Mouse (Mus musculus): ENCODE measurements around the gene Slc39a7. TPM values are rescaled to one million over a fixed set of nuclear protein-coding genes. Genes with fewer than 3 reads are reported as not detected.
"Not testable (repeated sequence)": the region's sequence is repeated elsewhere in the genome, so short reads cannot be mapped to it uniquely, and the experiment has no call there.

Slc39a7 gene
- polyA plus RNA-seq, 1 experiment from 2014 or later, result 176 TPM

- Histone ChIP-seq H3K9ac (no peak overlapping the region), H3K27ac (replicated peaks) (no peak overlapping the region), H3K4me2 (no peak overlapping the region), H3K4me3 (no peak overlapping the region), H3K9me3 (no peaks in the 10 kb centered on the region), H3K4me1 (replicated peaks) (peaks cover 13% of the 10 kb centered on the region), H3K27me3 (peaks cover 15% of the 10 kb centered on the region), H3K36me3 (no peaks in the 10 kb centered on the region)
- ATAC-seq (ENCODE audit: low FRiP score, low read depth), result no peak
- 70% methylated on average over 3 of the region's 3 CpGs for WGBS
Observed at GRCm38 (mm10) chr17:33995651-33996050, 35.8 kb downstream of the Slc39a7 start.

GRCm38 (mm10) chr17:33994959-33995358, 36.5 kb downstream of the Slc39a7 start:
- no peak for ATAC-seq (ENCODE audit: low FRiP score, low read depth)
- H3K4me1 ChIP-seq (replicated peaks), result peaks cover 9% of the 10 kb centered on the region
- 88% methylated on average over 8 of the region's 8 CpGs for WGBS
- no peak overlapping the region for H3K27ac ChIP-seq (replicated peaks)
- no peak overlapping the region for H3K9ac ChIP-seq
- H3K4me3 ChIP-seq, result no peak overlapping the region
- no peaks in the 10 kb centered on the region for H3K9me3 ChIP-seq
- no peaks in the 10 kb centered on the region for H3K36me3 ChIP-seq
- H3K4me2 ChIP-seq, result no peak overlapping the region
- peaks cover 11% of the 10 kb centered on the region; the same call in 1 of the 2 replicates for H3K27me3 ChIP-seq

DNA sequence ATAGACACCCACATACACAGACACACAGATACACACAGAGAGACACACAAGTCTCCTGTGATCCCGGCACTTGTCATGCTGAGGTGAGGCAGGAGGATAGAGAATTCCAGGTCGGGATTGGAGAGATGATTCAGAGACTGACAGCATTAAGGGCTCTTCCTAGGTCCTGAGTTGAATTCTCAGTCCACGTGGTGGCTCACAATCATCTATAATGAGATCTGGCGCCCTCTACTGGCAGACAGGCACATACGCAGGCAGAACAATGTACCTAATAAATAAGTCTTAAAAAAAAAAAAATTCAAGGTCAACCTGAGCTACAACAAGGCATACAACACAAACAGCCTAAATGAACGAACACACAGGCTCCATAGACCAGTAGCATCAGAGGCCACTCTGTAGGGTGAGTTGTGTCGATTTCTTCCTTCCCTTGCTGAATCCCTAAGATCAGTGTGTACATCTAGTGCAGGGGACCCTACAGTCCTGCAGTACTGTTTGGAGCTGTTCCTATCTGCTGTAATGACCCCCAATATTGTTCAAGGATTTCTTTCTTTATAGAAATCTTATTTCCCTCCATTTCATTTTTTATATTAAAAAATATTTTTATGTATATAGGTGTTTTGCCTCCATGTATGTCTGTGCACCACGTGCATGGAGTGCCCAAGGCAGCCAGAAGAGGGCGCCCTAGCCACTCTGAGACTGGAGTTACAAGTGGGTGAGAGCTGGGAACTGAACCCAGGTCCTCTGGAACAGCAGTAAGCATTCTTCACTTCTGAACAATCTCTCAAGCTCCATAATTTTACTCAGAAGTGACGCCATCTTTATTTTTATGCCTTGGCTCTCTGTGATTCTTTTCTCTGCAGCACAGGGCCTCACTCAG, 39.5 kb downstream of the Slc39a7 start:
- Histone ChIP-seq H3K27me3 (no peaks in the 10 kb centered on the region), H3K4me2 (0 out of 2 replicates have a peak overlapping the region, but pooled peaks have one; percentile 9), H3K36me3 (no peaks in the 10 kb centered on the region), H3K4me1 (replicated peaks) (no peaks in the 10 kb centered on the region), H3K9me3 (no peaks in the 10 kb centered on the region), H3K4me3 (no peak overlapping the region), H3K27ac (replicated peaks) (no peak overlapping the region), H3K9ac (0 out of 2 replicates have a peak overlapping the region, but pooled peaks have one; percentile 6)
- peak; percentile 48; the same call in 1 of the 2 replicates for ATAC-seq (ENCODE audit: low FRiP score, low read depth)
- WGBS, result 30% methylated on average over 10 of the region's 10 CpGs

GRCm38 (mm10) chr17:33982136-33982535, 49.3 kb downstream of the Slc39a7 start:
- Histone ChIP-seq H3K4me2 (peak overlapping the region; percentile 70), H3K4me3 (peak overlapping the region; percentile 66), H3K4me1 (replicated peaks) (peaks cover 27% of the 10 kb centered on the region), H3K9ac (peak overlapping the region; percentile 68; the same call in 1 of the 2 replicates), H3K27ac (replicated peaks) (peak overlapping the region; percentile 93), H3K27me3 (peaks cover 28% of the 10 kb centered on the region)
- not testable (repeated sequence) for H3K9me3 ChIP-seq; H3K36me3 ChIP-seq; ATAC-seq (ENCODE audit: low FRiP score, low read depth)
- WGBS, result 9% methylated on average over 8 of the region's 8 CpGs

GRCm38 (mm10) chr17:33981192-33981909, 50.1 kb downstream of the Slc39a7 start:
- ATAC-seq (ENCODE audit: low FRiP score, low read depth), result peak; percentile 96
- Histone ChIP-seq H3K9ac (peak overlapping the region; percentile 68), H3K4me1 (replicated peaks) (peaks cover 27% of the 10 kb centered on the region), H3K4me3 (peak overlapping the region; percentile 66), H3K4me2 (peak overlapping the region; percentile 70), H3K27me3 (peaks cover 36% of the 10 kb centered on the region), H3K27ac (replicated peaks) (peak overlapping the region; percentile 93)
- WGBS, result 1% methylated on average over 27 of the region's 27 CpGs
- not testable (repeated sequence) for H3K9me3 ChIP-seq, H3K36me3 ChIP-seq

DNA sequence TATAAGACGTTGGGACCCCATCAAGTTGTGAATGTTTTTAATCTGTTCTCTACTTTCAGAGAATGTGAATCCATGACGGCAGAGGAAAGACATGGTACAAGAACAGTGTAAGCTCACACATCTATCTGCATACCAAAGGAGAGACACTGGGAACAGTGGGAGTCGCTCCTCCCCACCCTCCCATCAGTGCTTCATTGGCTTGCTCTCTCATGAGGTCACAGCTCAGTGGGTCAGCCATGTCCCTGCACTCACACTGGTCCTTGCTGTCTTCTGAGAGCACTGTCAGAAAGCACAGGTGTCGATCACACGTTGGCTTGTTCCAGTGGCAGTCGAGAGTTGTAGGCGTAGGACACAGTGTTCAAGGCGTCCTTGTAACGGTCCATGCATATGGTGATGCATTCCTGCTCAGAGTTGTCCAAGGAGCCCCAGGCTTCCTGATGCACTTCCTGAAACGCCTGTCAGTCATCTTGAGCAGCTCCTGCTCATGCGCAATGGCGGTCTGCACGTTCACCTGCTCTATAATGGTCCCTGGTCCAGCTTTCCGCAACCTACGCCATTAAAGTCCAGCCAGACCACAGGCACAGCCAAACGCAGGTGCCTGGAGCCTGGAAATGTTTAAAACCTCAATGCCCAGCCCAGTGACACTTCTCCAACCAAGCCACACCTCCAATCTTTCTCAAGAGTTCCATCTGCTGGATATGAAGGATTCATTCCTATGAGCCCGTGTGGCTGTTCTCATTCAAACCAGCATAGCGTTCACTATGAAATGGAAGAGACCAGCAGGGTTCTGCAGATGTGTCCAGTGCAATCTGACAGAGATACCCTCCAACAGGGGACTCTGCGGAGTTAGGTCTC, 51.1 kb downstream of the Slc39a7 start:
- Histone ChIP-seq H3K4me1 (replicated peaks) (peaks cover 27% of the 10 kb centered on the region), H3K4me3 (0 out of 2 replicates have a peak overlapping the region, but pooled peaks have one; percentile 66), H3K9ac (0 out of 2 replicates have a peak overlapping the region, but pooled peaks have one; percentile 18), H3K27me3 (peaks cover 45% of the 10 kb centered on the region), H3K36me3 (no peaks in the 10 kb centered on the region), H3K9me3 (no peaks in the 10 kb centered on the region), H3K27ac (replicated peaks) (peak overlapping the region; percentile 93), H3K4me2 (peak overlapping the region; percentile 70)
- ATAC-seq (ENCODE audit: low FRiP score, low read depth), result peak; percentile 11; the same call in 1 of the 2 replicates
- 80% methylated on average over 19 of the region's 19 CpGs for WGBS

DNA sequence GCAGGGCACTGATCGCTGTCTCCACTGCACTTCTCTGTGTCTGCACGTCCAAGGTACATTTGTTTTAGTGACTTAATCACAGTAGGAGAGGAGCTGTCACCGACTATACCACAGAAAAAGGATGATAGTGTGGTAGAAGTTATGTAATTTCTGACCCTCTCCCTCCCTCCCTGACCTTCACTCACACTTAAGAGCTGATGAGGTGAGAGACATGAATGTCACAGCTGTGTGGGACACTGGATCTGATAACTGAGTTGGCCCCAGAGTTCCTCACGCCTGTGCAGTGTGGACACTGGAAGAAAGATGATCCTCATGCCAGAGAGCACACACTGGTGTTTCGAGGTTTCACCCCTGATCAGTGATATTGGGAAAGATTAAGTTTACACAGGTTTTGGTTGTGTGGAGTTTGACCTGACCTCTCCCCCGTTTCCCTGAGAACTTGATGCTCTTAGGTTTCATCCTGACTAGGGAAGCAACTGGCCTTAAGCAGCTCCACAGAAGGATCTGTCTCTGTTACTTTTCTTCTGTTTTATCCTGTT, 51.9 kb downstream of the Slc39a7 start:
- Histone ChIP-seq H3K4me1 (replicated peaks) (peaks cover 27% of the 10 kb centered on the region), H3K4me3 (no peak overlapping the region), H3K9me3 (no peaks in the 10 kb centered on the region), H3K27me3 (peaks cover 46% of the 10 kb centered on the region), H3K27ac (replicated peaks) (no peak overlapping the region), H3K36me3 (no peaks in the 10 kb centered on the region), H3K9ac (no peak overlapping the region), H3K4me2 (no peak overlapping the region)
- ATAC-seq (ENCODE audit: low FRiP score, low read depth), result no peak
- 77% methylated on average over 6 of the region's 6 CpGs for WGBS

DNA sequence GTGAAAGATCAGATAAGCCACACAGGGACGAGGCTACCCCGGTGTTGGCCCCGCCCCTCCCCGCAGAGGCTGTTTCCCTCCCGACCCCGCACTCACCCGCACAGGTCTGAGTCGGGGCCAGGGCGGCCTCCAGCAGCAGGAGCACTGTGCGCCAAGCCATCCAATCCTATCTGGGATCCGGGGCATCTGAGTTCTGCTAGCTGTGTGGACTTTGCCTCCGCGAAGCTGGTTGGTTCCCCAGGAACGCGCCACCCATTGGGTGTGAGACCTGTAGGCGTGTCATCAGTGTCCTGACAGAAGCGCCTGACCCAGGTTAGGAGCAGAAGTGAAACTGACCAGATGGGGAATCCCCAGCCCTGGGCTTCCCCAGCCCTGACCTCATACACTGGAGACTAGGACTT, 52.9 kb downstream of the Slc39a7 start:
- Histone ChIP-seq H3K4me1 (replicated peaks) (peaks cover 27% of the 10 kb centered on the region), H3K4me2 (peak overlapping the region; percentile 62), H3K9me3 (no peaks in the 10 kb centered on the region), H3K9ac (peak overlapping the region; percentile 44; the same call in 1 of the 2 replicates), H3K27me3 (peaks cover 48% of the 10 kb centered on the region), H3K27ac (replicated peaks) (no peak overlapping the region), H3K36me3 (no peaks in the 10 kb centered on the region), H3K4me3 (peak overlapping the region; percentile 39)
- no peak for ATAC-seq (ENCODE audit: low FRiP score, low read depth)
- WGBS, result 0% methylated on average over 17 of the region's 17 CpGs

MicroRNA genes within 50 kb of the gene (microRNA counts, 519-probe panel; counts per million panel counts)
- 3,768 counts per million, percentile 80 among the panel's probes with 10 or more counts for microRNA mmu-miR-219

Small RNA genes within 50 kb of the gene (microRNA-seq; reads per million reads assigned to microRNA genes)
- gene Mir219a-1 (not detected), gene Mir219c (not detected)

Other genes starting within 250 kb of the Slc39a7 start
- gene Angptl4, start 249.9 kb downstream of the Slc39a7 start, polyA plus RNA-seq (2015; fragmentation: Nextera tagmentation; extraction: Ambion mirVana), result 23.2 and 23.9 TPM in 2 replicates
- gene Kank3, start 221.2 kb downstream of the Slc39a7 start, polyA plus RNA-seq (2015; fragmentation: Nextera tagmentation; extraction: Ambion mirVana), result 50.4 and 57.1 TPM in 2 replicates
- gene Rps28, start 207.1 kb downstream of the Slc39a7 start, polyA plus RNA-seq (2015; fragmentation: Nextera tagmentation; extraction: Ambion mirVana), result 474 and 594 TPM in 2 replicates
- 496 and 540 TPM in 2 replicates for gene Ndufa7, start 207.1 kb downstream of the Slc39a7 start, polyA plus RNA-seq (2015; fragmentation: Nextera tagmentation; extraction: Ambion mirVana)
- 54.7 and 55.3 TPM in 2 replicates for gene Cd320, start 188.6 kb downstream of the Slc39a7 start, polyA plus RNA-seq (2015; fragmentation: Nextera tagmentation; extraction: Ambion mirVana)
- gene Gm7029, start 157.8 kb downstream of the Slc39a7 start, polyA plus RNA-seq (2015; fragmentation: Nextera tagmentation; extraction: Ambion mirVana), result not detected in 2 replicates
- gene Kifc1, start 141.0 kb downstream of the Slc39a7 start, polyA plus RNA-seq (2015; fragmentation: Nextera tagmentation; extraction: Ambion mirVana), result 2.2 and 2.7 TPM in 2 replicates
- 0.26 TPM in 1 of 2 replicates, not detected in the other for gene Platr17, start 126.5 kb downstream of the Slc39a7 start, polyA plus RNA-seq (2015; fragmentation: Nextera tagmentation; extraction: Ambion mirVana)
- gene Daxx, start 122.3 kb downstream of the Slc39a7 start, polyA plus RNA-seq (2015; fragmentation: Nextera tagmentation; extraction: Ambion mirVana), result 50.3 and 55.9 TPM in 2 replicates
- 30.5 and 33.2 TPM in 2 replicates for gene Tapbp, start 115.8 kb downstream of the Slc39a7 start, polyA plus RNA-seq (2015; fragmentation: Nextera tagmentation; extraction: Ambion mirVana)
- 17.1 TPM in 2 replicates for gene Zbtb22, start 115.8 kb downstream of the Slc39a7 start, polyA plus RNA-seq (2015; fragmentation: Nextera tagmentation; extraction: Ambion mirVana)
- gene Rgl2, start 102.1 kb downstream of the Slc39a7 start, polyA plus RNA-seq (2015; fragmentation: Nextera tagmentation; extraction: Ambion mirVana), result 55.1 and 60.1 TPM in 2 replicates
- gene Pfdn6, start 91.3 kb downstream of the Slc39a7 start, polyA plus RNA-seq (2015; fragmentation: Nextera tagmentation; extraction: Ambion mirVana), result 172 and 185 TPM in 2 replicates
- gene Wdr46, start 91.0 kb downstream of the Slc39a7 start, polyA plus RNA-seq (2015; fragmentation: Nextera tagmentation; extraction: Ambion mirVana), result 24.3 and 26.5 TPM in 2 replicates
- gene B3galt4, start 80.2 kb downstream of the Slc39a7 start, polyA plus RNA-seq (2015; fragmentation: Nextera tagmentation; extraction: Ambion mirVana), result 12.8 and 14.1 TPM in 2 replicates
- 74.8 and 76.6 TPM in 2 replicates for gene Vps52, start 75.9 kb downstream of the Slc39a7 start, polyA plus RNA-seq (2015; fragmentation: Nextera tagmentation; extraction: Ambion mirVana)
- 701 and 784 TPM in 2 replicates for gene Rps18, start 75.7 kb downstream of the Slc39a7 start, polyA plus RNA-seq (2015; fragmentation: Nextera tagmentation; extraction: Ambion mirVana)
- 19.5 and 25.2 TPM in 2 replicates for gene H2-K1, start 31.3 kb downstream of the Slc39a7 start, polyA plus RNA-seq (2015; fragmentation: Nextera tagmentation; extraction: Ambion mirVana)
- 22.1 and 24.9 TPM in 2 replicates for gene Ring1, start 7.0 kb downstream of the Slc39a7 start, polyA plus RNA-seq (2015; fragmentation: Nextera tagmentation; extraction: Ambion mirVana)
- 64.8 and 71.9 TPM in 2 replicates for gene H2-Ke6, start 3.6 kb downstream of the Slc39a7 start, polyA plus RNA-seq (2015; fragmentation: Nextera tagmentation; extraction: Ambion mirVana)
- gene Rxrb, start 130 bp upstream of the Slc39a7 start, polyA plus RNA-seq (2015; fragmentation: Nextera tagmentation; extraction: Ambion mirVana), result 57.8 and 61.1 TPM in 2 replicates
- 4.5 and 5.4 TPM in 2 replicates for gene Col11a2, start 7.8 kb upstream of the Slc39a7 start, polyA plus RNA-seq (2015; fragmentation: Nextera tagmentation; extraction: Ambion mirVana)
- 0.14 TPM in 1 of 2 replicates, not detected in the other for gene H2-Oa, start 60.7 kb upstream of the Slc39a7 start, polyA plus RNA-seq (2015; fragmentation: Nextera tagmentation; extraction: Ambion mirVana)
- 19.4 and 19.8 TPM in 2 replicates for gene H2-DMa, start 87.9 kb upstream of the Slc39a7 start, polyA plus RNA-seq (2015; fragmentation: Nextera tagmentation; extraction: Ambion mirVana)
- gene Brd2, start 91.0 kb upstream of the Slc39a7 start, polyA plus RNA-seq (2015; fragmentation: Nextera tagmentation; extraction: Ambion mirVana), result 122 and 144 TPM in 2 replicates
- gene H2-DMb2, start 111.6 kb upstream of the Slc39a7 start, polyA plus RNA-seq (2015; fragmentation: Nextera tagmentation; extraction: Ambion mirVana), result 0.20 and 0.38 TPM in 2 replicates
- gene H2-DMb1, start 121.4 kb upstream of the Slc39a7 start, polyA plus RNA-seq (2015; fragmentation: Nextera tagmentation; extraction: Ambion mirVana), result 0.79 and 1.1 TPM in 2 replicates
- gene Tap1, start 155.9 kb upstream of the Slc39a7 start, polyA plus RNA-seq (2015; fragmentation: Nextera tagmentation; extraction: Ambion mirVana), result 3.0 and 3.7 TPM in 2 replicates
- gene Psmb9, start 156.1 kb upstream of the Slc39a7 start, polyA plus RNA-seq (2015; fragmentation: Nextera tagmentation; extraction: Ambion mirVana), result 1.4 and 2.4 TPM in 2 replicates
- 3.3 and 5.7 TPM in 2 replicates for gene Psmb8, start 166.0 kb upstream of the Slc39a7 start, polyA plus RNA-seq (2015; fragmentation: Nextera tagmentation; extraction: Ambion mirVana)
- 2.2 and 2.3 TPM in 2 replicates for gene Tap2, start 171.8 kb upstream of the Slc39a7 start, polyA plus RNA-seq (2015; fragmentation: Nextera tagmentation; extraction: Ambion mirVana)
- gene H2-Ob, start 207.2 kb upstream of the Slc39a7 start, polyA plus RNA-seq (2015; fragmentation: Nextera tagmentation; extraction: Ambion mirVana), result 0.20 and 0.21 TPM in 2 replicates
- gene H2-Ab1, start 226.0 kb upstream of the Slc39a7 start, polyA plus RNA-seq (2015; fragmentation: Nextera tagmentation; extraction: Ambion mirVana), result 1.6 and 2.5 TPM in 2 replicates

Data from hindbrain, embryonic 15.5 days (tissue).